Mouse (Mus musculus) forebrain, embryonic 11.5 days (tissue): Measurements from ENCODE around the gene Plau. TPM values are rescaled to one million over a fixed set of nuclear protein-coding genes. Genes with fewer than 3 reads are reported as not detected.

Experiments
- ATAC-seq: fragments of 200-750 bp; cut with Nextera tagmentation; replicated peaks from 2 replicates; pipeline ENCODE4 v1.8.0; 2017; ENCODE audit warnings: moderate TSS enrichment; ENCODE audit not compliant: low FRiP score
- DNase-seq: peaks from one replicate; pipeline ENCODE4 v3.0.0-alpha.2; 2017; ENCODE audit warnings: low spot score
- H3K27ac ChIP-seq: fragments of 300-500 bp; sonication (generic); 2 replicates; pipeline ENCODE4 v1.5.1; 2014; ENCODE audit warnings: low read depth, low read length
- H3K27me3 ChIP-seq: fragments of 300-500 bp; sonication (generic); 2 replicates; pipeline ENCODE4 v1.6.1; 2014; ENCODE audit warnings: mild to moderate bottlenecking, low read length, mixed read lengths; ENCODE audit not compliant: control insufficient read depth, insufficient read depth
- H3K36me3 ChIP-seq: fragments of 300-500 bp; sonication (generic); 2 replicates; pipeline ENCODE4 v1.6.1; 2014; ENCODE audit warnings: mild to moderate bottlenecking, low read length, moderate library complexity, mixed read lengths; ENCODE audit not compliant: control insufficient read depth, insufficient read depth
- H3K4me1 ChIP-seq: fragments of 300-500 bp; sonication (generic); replicated peaks from 2 replicates; pipeline ENCODE4 v1.6.1; 2014; ENCODE audit warnings: low read length, mixed read lengths; ENCODE audit not compliant: control insufficient read depth, insufficient read depth
- H3K4me2 ChIP-seq: fragments of 300-500 bp; sonication (generic); 2 replicates; pipeline ENCODE4 v1.6.1; 2014; ENCODE audit warnings: low read depth, mild to moderate bottlenecking, low read length, moderate library complexity, mixed read lengths; ENCODE audit not compliant: severe bottlenecking
- H3K4me3 ChIP-seq: fragments of 300-500 bp; sonication (generic); 2 replicates; pipeline ENCODE4 v1.5.1; 2014; ENCODE audit warnings: low read depth, low read length
- H3K9ac ChIP-seq: fragments of 300-500 bp; sonication (generic); 2 replicates; pipeline ENCODE4 v1.6.1; 2014; ENCODE audit warnings: low read length
- H3K9me3 ChIP-seq: fragments of 300-500 bp; sonication (generic); 2 replicates; pipeline ENCODE4 v1.6.1; 2016; ENCODE audit warnings: low read length, mixed read lengths; ENCODE audit not compliant: control insufficient read depth
- WGBS: fragments of 180-500 bp; shearing (Covaris S2); extraction: QIAGEN DNeasy Blood & Tissue Kit; methylation state at CpG from one replicate; pipeline ENCODE4 v1.1.7; 2014; 5-methylcytosine and 5-hydroxymethylcytosine counted together
- polyA plus RNA-seq: library from polyadenylated mRNA; unstranded; fragments of >200 nt; fragmentation: Nextera tagmentation; extraction: Ambion mirVana; gene quantifications from 2 replicates; pipeline ENCODE4 v1.2.1, GENCODE M21; 2014

The Plau gene
- polyA plus RNA-seq, 1 experiment from 2014 or later: 0.31 TPM

DNA sequence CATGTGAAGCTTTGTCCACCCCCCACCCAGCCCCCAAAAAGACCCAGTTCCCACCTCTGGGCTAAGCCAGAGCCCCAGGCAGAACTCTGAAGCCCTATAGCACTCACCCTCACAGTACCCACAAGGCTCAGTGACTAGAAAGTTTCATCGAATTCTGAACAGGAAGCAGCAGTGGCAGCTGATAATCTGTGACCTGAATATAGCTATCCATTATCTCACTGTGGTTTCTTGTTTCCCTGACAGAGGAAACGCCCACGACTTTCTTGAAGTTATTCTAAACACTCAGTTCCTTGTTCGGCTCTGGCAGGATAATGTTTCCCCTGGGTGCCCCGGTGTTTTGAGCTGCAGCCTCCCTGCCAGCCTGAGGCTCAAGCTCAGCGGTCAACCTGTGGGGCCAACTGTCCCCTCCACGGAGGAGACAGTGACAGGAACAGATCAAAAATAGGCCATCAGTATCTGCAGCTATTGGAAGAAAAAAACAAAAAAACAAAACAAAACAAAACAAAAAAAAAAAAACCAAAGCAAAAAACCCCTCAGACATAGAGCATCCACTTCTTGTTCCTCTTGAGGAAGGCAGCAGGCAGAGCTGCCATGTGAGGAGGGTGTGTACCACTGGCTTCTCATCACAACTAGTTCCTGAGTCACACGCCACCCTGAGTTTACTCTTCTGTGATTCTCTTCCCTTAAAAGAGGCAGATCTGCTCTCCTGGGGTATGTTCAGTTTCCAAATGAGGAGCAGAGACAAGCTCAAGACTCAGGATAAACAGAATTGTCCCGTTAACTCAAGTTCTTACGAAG, 48.8 kb downstream of the Plau start:
- Histone ChIP-seq H3K4me3 (no peak overlapping the region), H3K36me3 (no peaks in the 10 kb centered on the region), H3K9ac (no peak overlapping the region), H3K9me3 (no peaks in the 10 kb centered on the region), H3K4me1 (no peaks in the 10 kb centered on the region), H3K4me2 (no peak overlapping the region), H3K27me3 (no peaks in the 10 kb centered on the region), H3K27ac (no peak overlapping the region)
- DNase-seq (no peak), ATAC-seq (no peak)
- 40% methylated on average over 10 of the region's 10 CpGs for WGBS

DNA sequence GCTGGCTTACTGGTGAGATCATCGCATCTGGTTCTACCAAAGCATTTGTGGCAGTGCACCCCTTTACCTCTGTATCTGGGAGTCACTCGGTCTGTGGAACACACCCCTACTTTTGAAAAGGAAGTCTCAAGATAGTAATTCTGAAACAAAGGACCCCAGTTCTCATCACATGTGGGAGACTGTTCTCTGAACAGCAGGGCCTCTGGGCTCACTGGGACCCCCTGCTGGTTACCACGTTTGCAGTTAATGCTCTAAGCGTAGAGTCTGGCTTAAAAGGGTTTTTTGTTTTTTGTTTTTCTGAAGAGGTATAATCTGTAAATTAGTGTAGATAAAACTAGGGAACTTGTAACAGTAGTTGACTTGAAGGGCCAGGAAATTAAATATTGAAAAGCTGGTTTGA, 49.8 kb downstream of the Plau start:
- DNase-seq (no peak), ATAC-seq (no peak)
- Histone ChIP-seq H3K36me3 (no peaks in the 10 kb centered on the region), H3K9me3 (no peaks in the 10 kb centered on the region), H3K4me2 (no peak overlapping the region), H3K4me3 (no peak overlapping the region), H3K27ac (no peak overlapping the region), H3K4me1 (no peaks in the 10 kb centered on the region), H3K27me3 (no peaks in the 10 kb centered on the region), H3K9ac (no peak overlapping the region)
- WGBS: 20% methylated on average over 4 of the region's 4 CpGs

- WGBS: 85% methylated on average over 7 of the region's 7 CpGs
- ATAC-seq (no peak), DNase-seq (no peak)
- no peaks in the 10 kb centered on the region for H3K9me3 ChIP-seq
- H3K4me1 ChIP-seq: no peaks in the 10 kb centered on the region
- H3K27ac ChIP-seq: no peak overlapping the region
- no peaks in the 10 kb centered on the region for H3K27me3 ChIP-seq
- no peaks in the 10 kb centered on the region for H3K36me3 ChIP-seq
- H3K9ac ChIP-seq: no peak overlapping the region
- no peak overlapping the region for H3K4me2 ChIP-seq
- H3K4me3 ChIP-seq: no peak overlapping the region
Measured at GRCm38 (mm10) chr14:20887541-20888085, 51.2 kb downstream of the Plau start.

DNA sequence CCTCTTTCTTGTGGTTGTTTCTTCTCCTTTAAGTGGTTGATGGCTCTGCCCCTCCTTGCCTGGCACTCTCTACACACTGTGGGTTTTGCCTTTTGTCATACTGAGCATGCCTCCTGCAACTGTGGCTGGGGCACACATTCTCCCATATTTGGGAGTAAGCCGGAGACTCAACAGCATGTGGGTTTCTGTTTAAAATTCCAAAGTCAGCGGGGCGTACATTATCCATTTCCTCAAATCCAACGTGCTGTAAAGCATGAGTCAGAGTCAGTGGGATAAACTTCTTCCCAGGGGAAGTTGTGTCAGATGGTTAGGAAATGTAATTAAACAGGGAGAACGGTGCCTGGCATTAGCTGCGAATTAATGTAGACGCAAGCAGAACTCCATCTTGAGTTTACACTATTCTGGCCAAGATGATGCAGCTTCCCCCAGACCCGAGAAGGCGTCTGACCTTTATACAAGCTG, 55.5 kb downstream of the Plau start:
- no peak for ATAC-seq

More for the DNA sequence above, 55.5 kb downstream of the Plau start:
- no peaks in the 10 kb centered on the region for H3K36me3 ChIP-seq
- H3K27me3 ChIP-seq: no peaks in the 10 kb centered on the region
- H3K27ac ChIP-seq: no peak overlapping the region
- H3K4me3 ChIP-seq: no peak overlapping the region
- no peak for DNase-seq
- H3K4me1 ChIP-seq: no peaks in the 10 kb centered on the region
- H3K9ac ChIP-seq: no peak overlapping the region
- no peak overlapping the region for H3K4me2 ChIP-seq
- WGBS: 51% methylated on average over 9 of the region's 9 CpGs
- no peaks in the 10 kb centered on the region for H3K9me3 ChIP-seq

Other genes starting within 250 kb of the Plau start
- 20.8 and 21.0 TPM in 2 replicates for gene Usp54, start 195.6 kb upstream of the Plau start, polyA plus RNA-seq
- gene Myoz1, start 180.1 kb upstream of the Plau start, polyA plus RNA-seq: 0.28 TPM in 1 of 2 replicates, not detected in the other
- gene Synpo2l, start 168.3 kb upstream of the Plau start, polyA plus RNA-seq: 0.13 and 0.35 TPM in 2 replicates
- gene Sec24c, start 162.4 kb upstream of the Plau start, polyA plus RNA-seq: 94.5 and 98.1 TPM in 2 replicates
- 19.3 and 20.1 TPM in 2 replicates for gene Fut11, start 141.7 kb upstream of the Plau start, polyA plus RNA-seq
- gene Chchd1, start 133.7 kb upstream of the Plau start, polyA plus RNA-seq: 236 and 256 TPM in 2 replicates
- gene Zswim8, start 129.1 kb upstream of the Plau start, polyA plus RNA-seq: 31.7 and 37.3 TPM in 2 replicates
- gene Ndst2, start 102.1 kb upstream of the Plau start, polyA plus RNA-seq: 25.7 and 32.5 TPM in 2 replicates
- gene Camk2g, start 42.6 kb upstream of the Plau start, polyA plus RNA-seq: 46.8 and 52.0 TPM in 2 replicates
- gene Vcl, start 92.7 kb downstream of the Plau start, polyA plus RNA-seq: 29.4 and 30.2 TPM in 2 replicates
- gene Ap3m1, start 215.8 kb downstream of the Plau start, polyA plus RNA-seq: 120 and 138 TPM in 2 replicates
- 138 and 140 TPM in 2 replicates for gene Adk, start 215.9 kb downstream of the Plau start, polyA plus RNA-seq